Mouse (Mus musculus): Measurements from ENCODE around the gene Agtpbp1.

- no peak for TF ChIP-seq CTCF (IDR thresholded peaks at IDR 0.05; ENCODE audit: control insufficient read depth, insufficient read depth, insufficient replicate concordance, low read depth, low read length)
- no peak for TF ChIP-seq POLR2A (IDR thresholded peaks at IDR 0.05; ENCODE audit: control insufficient read depth, low read depth, low read length)
Measured at GRCm38 (mm10) chr13:59445179-59445578, 139.8 kb downstream of the Agtpbp1 start.
